Mouse (Mus musculus) olfactory bulb, adult 2 months (tissue): ENCODE measurements around the gene Rtp4.

Source experiments
- CTCF ChIP-seq: fragments of 200-500 bp; IDR thresholded peaks from 2 replicates; pipeline ENCODE4 v1.5.1; 2012; ENCODE audit warnings: low read depth, mild to moderate bottlenecking, low read length, moderate library complexity; ENCODE audit not compliant: insufficient read depth
- POLR2A ChIP-seq: fragments of 200-500 bp; IDR thresholded peaks from 2 replicates; pipeline ENCODE4 v1.6.1; 2012; ENCODE audit warnings: mild to moderate bottlenecking, low read depth, low read length, moderate library complexity; ENCODE audit not compliant: insufficient read depth

- TF ChIP-seq CTCF: no peak
- no peak for TF ChIP-seq POLR2A
Measured at GRCm38 (mm10) chr16:23653028-23653427, 132.9 kb downstream of the Rtp4 start.
